Mouse (Mus musculus): ENCODE measurements around the gene Smim5. TPM values are rescaled to one million over a fixed set of nuclear protein-coding genes. Genes with fewer than 3 reads are reported as not detected.

The Smim5 gene
- polyA plus RNA-seq, 1 experiment from 2014 or later, result 1.2 TPM

GRCm38 (mm10) chr11:115933747-115934110 is 34.0 kb downstream of the Smim5 start:
- H3K27ac ChIP-seq (ENCODE audit: low read length), result peak overlapping the region; percentile 65; the same call in 1 of the 2 replicates
- H3K4me2 ChIP-seq (ENCODE audit: low read length), result peak overlapping the region; percentile 91
- peak overlapping the region; percentile 92 for H3K4me3 ChIP-seq (replicated peaks; ENCODE audit: low read length)
- under 1% methylated on average over 16 of the region's 16 CpGs for WGBS
- H3K9ac ChIP-seq (replicated peaks; ENCODE audit: low read depth, low read length), result peak overlapping the region; percentile 81
- peaks cover 9% of the 10 kb centered on the region for H3K36me3 ChIP-seq (ENCODE audit: control insufficient read depth, insufficient read depth)
- no peaks in the 10 kb centered on the region for H3K27me3 ChIP-seq (replicated peaks; ENCODE audit: control insufficient read depth, insufficient read depth, low read length)
- H3K4me1 ChIP-seq (replicated peaks; ENCODE audit: control insufficient read depth, insufficient read depth, low read length), result peaks cover 27% of the 10 kb centered on the region
- peak; percentile 59 for ATAC-seq
- no peaks in the 10 kb centered on the region for H3K9me3 ChIP-seq (ENCODE audit: control insufficient read depth, low read length)

GRCm38 (mm10) chr11:115939690-115940329 is 40.0 kb downstream of the Smim5 start:
- peaks cover 23% of the 10 kb centered on the region for H3K36me3 ChIP-seq (ENCODE audit: control insufficient read depth, insufficient read depth)
- H3K27ac ChIP-seq (ENCODE audit: low read length), result no peak overlapping the region
- no peak for ATAC-seq
- 37% methylated on average over 6 of the region's 6 CpGs for WGBS
- H3K4me2 ChIP-seq (ENCODE audit: low read length), result no peak overlapping the region
- no peak overlapping the region for H3K4me3 ChIP-seq (replicated peaks; ENCODE audit: low read length)
- peaks cover 7% of the 10 kb centered on the region for H3K4me1 ChIP-seq (replicated peaks; ENCODE audit: control insufficient read depth, insufficient read depth, low read length)
- no peak overlapping the region for H3K9ac ChIP-seq (replicated peaks; ENCODE audit: low read depth, low read length)
- H3K27me3 ChIP-seq (replicated peaks; ENCODE audit: control insufficient read depth, insufficient read depth, low read length), result no peaks in the 10 kb centered on the region
- no peaks in the 10 kb centered on the region for H3K9me3 ChIP-seq (ENCODE audit: control insufficient read depth, low read length)

- no peaks in the 10 kb centered on the region for H3K27me3 ChIP-seq (replicated peaks; ENCODE audit: control insufficient read depth, insufficient read depth, low read length)
- no peak overlapping the region for H3K4me3 ChIP-seq (replicated peaks; ENCODE audit: low read length)
- no peak overlapping the region for H3K4me2 ChIP-seq (ENCODE audit: low read length)
- H3K36me3 ChIP-seq (ENCODE audit: control insufficient read depth, insufficient read depth), result peaks cover 22% of the 10 kb centered on the region
- no peak for ATAC-seq
- H3K9me3 ChIP-seq (ENCODE audit: control insufficient read depth, low read length), result no peaks in the 10 kb centered on the region
- no peak overlapping the region for H3K27ac ChIP-seq (ENCODE audit: low read length)
- no peak overlapping the region for H3K9ac ChIP-seq (replicated peaks; ENCODE audit: low read depth, low read length)
- H3K4me1 ChIP-seq (replicated peaks; ENCODE audit: control insufficient read depth, insufficient read depth, low read length), result no peaks in the 10 kb centered on the region
- 91% methylated on average over 7 of the region's 7 CpGs for WGBS
These were observed 42.2 kb downstream of the Smim5 start for GRCm38 (mm10) chr11:115941980-115942379.

- no peak overlapping the region for H3K4me2 ChIP-seq (ENCODE audit: low read length)
- no peaks in the 10 kb centered on the region for H3K9me3 ChIP-seq (ENCODE audit: control insufficient read depth, low read length)
- peaks cover 11% of the 10 kb centered on the region; the same call in 1 of the 2 replicates for H3K36me3 ChIP-seq (ENCODE audit: control insufficient read depth, insufficient read depth)
- H3K9ac ChIP-seq (replicated peaks; ENCODE audit: low read depth, low read length), result no peak overlapping the region
- no peak overlapping the region for H3K27ac ChIP-seq (ENCODE audit: low read length)
- no peaks in the 10 kb centered on the region for H3K4me1 ChIP-seq (replicated peaks; ENCODE audit: control insufficient read depth, insufficient read depth, low read length)
- no peak overlapping the region for H3K4me3 ChIP-seq (replicated peaks; ENCODE audit: low read length)
- no peak for ATAC-seq
- WGBS, result 96% methylated on average over 8 of the region's 8 CpGs
- H3K27me3 ChIP-seq (replicated peaks; ENCODE audit: control insufficient read depth, insufficient read depth, low read length), result no peaks in the 10 kb centered on the region
These were observed 45.5 kb downstream of the Smim5 start for GRCm38 (mm10) chr11:115945247-115945646.

GRCm38 (mm10) chr11:115946221-115946828 is 46.6 kb downstream of the Smim5 start:
- Histone ChIP-seq H3K9ac (replicated peaks; ENCODE audit: low read depth, low read length) (no peak overlapping the region), H3K27ac (ENCODE audit: low read length) (no peak overlapping the region), H3K4me3 (replicated peaks; ENCODE audit: low read length) (no peak overlapping the region), H3K9me3 (ENCODE audit: control insufficient read depth, low read length) (no peaks in the 10 kb centered on the region), H3K4me1 (replicated peaks; ENCODE audit: control insufficient read depth, insufficient read depth, low read length) (no peaks in the 10 kb centered on the region), H3K27me3 (replicated peaks; ENCODE audit: control insufficient read depth, insufficient read depth, low read length) (no peaks in the 10 kb centered on the region), H3K4me2 (ENCODE audit: low read length) (no peak overlapping the region), H3K36me3 (ENCODE audit: control insufficient read depth, insufficient read depth) (peaks cover 7% of the 10 kb centered on the region; the same call in 1 of the 2 replicates)
- WGBS, result 85% methylated on average over 9 of the region's 9 CpGs
- ATAC-seq, result no peak

GRCm38 (mm10) chr11:115948316-115948715 is 48.5 kb downstream of the Smim5 start:
- no peak overlapping the region for H3K4me2 ChIP-seq (ENCODE audit: low read length)
- no peaks in the 10 kb centered on the region for H3K9me3 ChIP-seq (ENCODE audit: control insufficient read depth, low read length)
- no peak for ATAC-seq
- H3K36me3 ChIP-seq (ENCODE audit: control insufficient read depth, insufficient read depth), result peaks cover 7% of the 10 kb centered on the region
- no peaks in the 10 kb centered on the region for H3K27me3 ChIP-seq (replicated peaks; ENCODE audit: control insufficient read depth, insufficient read depth, low read length)
- H3K27ac ChIP-seq (ENCODE audit: low read length), result no peak overlapping the region
- H3K4me3 ChIP-seq (replicated peaks; ENCODE audit: low read length), result no peak overlapping the region
- WGBS, result 93% methylated on average over 9 of the region's 9 CpGs
- H3K4me1 ChIP-seq (replicated peaks; ENCODE audit: control insufficient read depth, insufficient read depth, low read length), result no peaks in the 10 kb centered on the region
- H3K9ac ChIP-seq (replicated peaks; ENCODE audit: low read depth, low read length), result no peak overlapping the region

- ATAC-seq, result no peak
- Histone ChIP-seq H3K9ac (replicated peaks; ENCODE audit: low read depth, low read length) (no peak overlapping the region), H3K4me3 (replicated peaks; ENCODE audit: low read length) (no peak overlapping the region), H3K4me1 (replicated peaks; ENCODE audit: control insufficient read depth, insufficient read depth, low read length) (peaks cover 6% of the 10 kb centered on the region; the same call in 1 of the 2 replicates), H3K4me2 (ENCODE audit: low read length) (no peak overlapping the region), H3K27me3 (replicated peaks; ENCODE audit: control insufficient read depth, insufficient read depth, low read length) (no peaks in the 10 kb centered on the region), H3K27ac (ENCODE audit: low read length) (no peak overlapping the region), H3K9me3 (ENCODE audit: control insufficient read depth, low read length) (no peaks in the 10 kb centered on the region), H3K36me3 (ENCODE audit: control insufficient read depth, insufficient read depth) (peaks cover 9% of the 10 kb centered on the region)
- WGBS, result 84% methylated on average over 2 of the region's 2 CpGs
These were observed 51.0 kb downstream of the Smim5 start for GRCm38 (mm10) chr11:115950719-115951118.

- no peak overlapping the region for H3K4me3 ChIP-seq (replicated peaks; ENCODE audit: low read length)
- peaks cover 12% of the 10 kb centered on the region for H3K36me3 ChIP-seq (ENCODE audit: control insufficient read depth, insufficient read depth)
- no peak overlapping the region for H3K4me2 ChIP-seq (ENCODE audit: low read length)
- no peak overlapping the region for H3K27ac ChIP-seq (ENCODE audit: low read length)
- H3K9me3 ChIP-seq (ENCODE audit: control insufficient read depth, low read length), result no peaks in the 10 kb centered on the region
- no peak for ATAC-seq
- H3K9ac ChIP-seq (replicated peaks; ENCODE audit: low read depth, low read length), result no peak overlapping the region
- WGBS, result 82% methylated on average over 5 of the region's 5 CpGs
- H3K27me3 ChIP-seq (replicated peaks; ENCODE audit: control insufficient read depth, insufficient read depth, low read length), result no peaks in the 10 kb centered on the region
- H3K4me1 ChIP-seq (replicated peaks; ENCODE audit: control insufficient read depth, insufficient read depth, low read length), result peaks cover 6% of the 10 kb centered on the region; the same call in 1 of the 2 replicates
These were observed 54.9 kb downstream of the Smim5 start for GRCm38 (mm10) chr11:115954712-115955111.

- Histone ChIP-seq H3K36me3 (ENCODE audit: control insufficient read depth, insufficient read depth) (peaks cover 12% of the 10 kb centered on the region), H3K4me2 (ENCODE audit: low read length) (no peak overlapping the region), H3K27ac (ENCODE audit: low read length) (0 out of 2 replicates have a peak overlapping the region, but pooled peaks have one; percentile 39), H3K27me3 (replicated peaks; ENCODE audit: control insufficient read depth, insufficient read depth, low read length) (no peaks in the 10 kb centered on the region), H3K9me3 (ENCODE audit: control insufficient read depth, low read length) (no peaks in the 10 kb centered on the region), H3K4me1 (replicated peaks; ENCODE audit: control insufficient read depth, insufficient read depth, low read length) (peaks cover 6% of the 10 kb centered on the region; the same call in 1 of the 2 replicates), H3K9ac (replicated peaks; ENCODE audit: low read depth, low read length) (no peak overlapping the region), H3K4me3 (replicated peaks; ENCODE audit: low read length) (no peak overlapping the region)
- peak; percentile 54; the same call in 1 of the 2 replicates for ATAC-seq
- 60% methylated on average over 10 of the region's 10 CpGs for WGBS
These were observed 55.6 kb downstream of the Smim5 start for GRCm38 (mm10) chr11:115955195-115955858.
